Mouse (Mus musculus): ENCODE data around the gene Ccr6.
"Not testable (repeated sequence)": the region's sequence is repeated elsewhere in the genome, so short reads cannot be mapped to it uniquely, and the experiment has no call there.

Gene Ccr6

GRCm38 (mm10) chr17:8235743-8236142, at the start of gene Ccr6:
Gene Ccr6, plus strand, starts transcription at chr17:8236043.
- no peak for DNase-seq (ENCODE audit: low read depth, low spot score)

- peak; percentile 15 for DNase-seq (ENCODE audit: low read depth, low spot score)
Observed at GRCm38 (mm10) chr17:8193678-8194077, 42.2 kb upstream of the Ccr6 start.

- no peak for DNase-seq (ENCODE audit: low read depth, low spot score)
Observed at GRCm38 (mm10) chr17:8195685-8196376, 40.0 kb upstream of the Ccr6 start.

GRCm38 (mm10) chr17:8197652-8198051, 38.2 kb upstream of the Ccr6 start:
- DNase-seq (ENCODE audit: low read depth, low spot score) = peak; percentile 57

GRCm38 (mm10) chr17:8199067-8199935, 36.5 kb upstream of the Ccr6 start:
- DNase-seq (ENCODE audit: low read depth, low spot score) = no peak

- no peak for DNase-seq (ENCODE audit: low read depth, low spot score)
Observed at GRCm38 (mm10) chr17:8199936-8200330, 35.9 kb upstream of the Ccr6 start.

- DNase-seq (ENCODE audit: low read depth, low spot score) = no peak
Observed at GRCm38 (mm10) chr17:8203487-8203886, 32.4 kb upstream of the Ccr6 start.

GRCm38 (mm10) chr17:8205221-8205631, 30.6 kb upstream of the Ccr6 start:
- DNase-seq (ENCODE audit: low read depth, low spot score) = not testable (repeated sequence)

- DNase-seq (ENCODE audit: low read depth, low spot score) = no peak
Observed at GRCm38 (mm10) chr17:8206691-8207090, 29.2 kb upstream of the Ccr6 start.

- no peak for DNase-seq (ENCODE audit: low read depth, low spot score)
Observed at GRCm38 (mm10) chr17:8209696-8210095, 26.1 kb upstream of the Ccr6 start.

- DNase-seq (ENCODE audit: low read depth, low spot score) = no peak
Observed at GRCm38 (mm10) chr17:8210170-8210569, 25.7 kb upstream of the Ccr6 start.

GRCm38 (mm10) chr17:8210675-8211074, 25.2 kb upstream of the Ccr6 start:
- DNase-seq (ENCODE audit: low read depth, low spot score) = no peak

GRCm38 (mm10) chr17:8211399-8211798, 24.4 kb upstream of the Ccr6 start:
- no peak for DNase-seq (ENCODE audit: low read depth, low spot score)

- no peak for DNase-seq (ENCODE audit: low read depth, low spot score)
Observed at GRCm38 (mm10) chr17:8214369-8214768, 21.5 kb upstream of the Ccr6 start.

- DNase-seq (ENCODE audit: low read depth, low spot score) = no peak
Observed at GRCm38 (mm10) chr17:8215016-8215745, 20.7 kb upstream of the Ccr6 start.

GRCm38 (mm10) chr17:8223225-8223624, 12.6 kb upstream of the Ccr6 start:
- DNase-seq (ENCODE audit: low read depth, low spot score) = no peak

GRCm38 (mm10) chr17:8224072-8224471, 11.8 kb upstream of the Ccr6 start:
- no peak for DNase-seq (ENCODE audit: low read depth, low spot score)

GRCm38 (mm10) chr17:8225166-8225565, 10.7 kb upstream of the Ccr6 start:
- DNase-seq (ENCODE audit: low read depth, low spot score) = no peak

- no peak for DNase-seq (ENCODE audit: low read depth, low spot score)
Observed at GRCm38 (mm10) chr17:8225746-8226145, 10.1 kb upstream of the Ccr6 start.

GRCm38 (mm10) chr17:8228622-8229021, 7.2 kb upstream of the Ccr6 start:
- no peak for DNase-seq (ENCODE audit: low read depth, low spot score)

GRCm38 (mm10) chr17:8229607-8230006, 6.2 kb upstream of the Ccr6 start:
- no peak for DNase-seq (ENCODE audit: low read depth, low spot score)

- no peak for DNase-seq (ENCODE audit: low read depth, low spot score)
Observed at GRCm38 (mm10) chr17:8232089-8232488, 3.8 kb upstream of the Ccr6 start.

Data from 3T3-L1 (cell line).